Mouse (Mus musculus): ENCODE results near the gene Syngr1.

DNA sequence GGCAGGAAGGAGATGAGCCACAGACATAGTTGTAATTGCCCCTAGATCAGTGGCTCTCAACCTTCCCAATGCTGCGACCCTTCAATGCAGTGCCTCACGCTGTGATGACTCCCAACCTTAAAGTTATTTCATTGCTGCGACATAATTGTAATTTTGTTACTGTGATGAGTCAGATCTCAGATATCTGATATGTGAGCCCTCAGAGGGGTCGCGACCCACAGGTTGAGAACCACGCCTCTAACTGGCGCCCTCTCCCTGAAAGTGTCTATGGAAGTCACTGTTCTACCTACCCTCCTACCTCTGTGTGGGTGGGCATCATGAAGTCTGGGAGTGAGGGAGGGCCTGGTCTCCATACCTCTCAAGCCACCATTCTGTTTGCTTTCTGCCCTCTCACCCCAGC lies 23.3 kb downstream of the Syngr1 start:
- TF ChIP-seq ZC3H11A (IDR thresholded peaks at IDR 0.05; ENCODE audit: low read depth, low read length) (no peak), RCOR1 (IDR thresholded peaks at IDR 0.05; ENCODE audit: low read depth, low read length) (no peak)

All from MEL (cell line).